Mouse (Mus musculus) lung, postnatal 10 days (tissue): ENCODE results near the gene St6galnac5.

Experiments used
- DNase-seq: peaks from one replicate; pipeline ENCODE4 v3.0.0; 2021

Gene St6galnac5

DNA sequence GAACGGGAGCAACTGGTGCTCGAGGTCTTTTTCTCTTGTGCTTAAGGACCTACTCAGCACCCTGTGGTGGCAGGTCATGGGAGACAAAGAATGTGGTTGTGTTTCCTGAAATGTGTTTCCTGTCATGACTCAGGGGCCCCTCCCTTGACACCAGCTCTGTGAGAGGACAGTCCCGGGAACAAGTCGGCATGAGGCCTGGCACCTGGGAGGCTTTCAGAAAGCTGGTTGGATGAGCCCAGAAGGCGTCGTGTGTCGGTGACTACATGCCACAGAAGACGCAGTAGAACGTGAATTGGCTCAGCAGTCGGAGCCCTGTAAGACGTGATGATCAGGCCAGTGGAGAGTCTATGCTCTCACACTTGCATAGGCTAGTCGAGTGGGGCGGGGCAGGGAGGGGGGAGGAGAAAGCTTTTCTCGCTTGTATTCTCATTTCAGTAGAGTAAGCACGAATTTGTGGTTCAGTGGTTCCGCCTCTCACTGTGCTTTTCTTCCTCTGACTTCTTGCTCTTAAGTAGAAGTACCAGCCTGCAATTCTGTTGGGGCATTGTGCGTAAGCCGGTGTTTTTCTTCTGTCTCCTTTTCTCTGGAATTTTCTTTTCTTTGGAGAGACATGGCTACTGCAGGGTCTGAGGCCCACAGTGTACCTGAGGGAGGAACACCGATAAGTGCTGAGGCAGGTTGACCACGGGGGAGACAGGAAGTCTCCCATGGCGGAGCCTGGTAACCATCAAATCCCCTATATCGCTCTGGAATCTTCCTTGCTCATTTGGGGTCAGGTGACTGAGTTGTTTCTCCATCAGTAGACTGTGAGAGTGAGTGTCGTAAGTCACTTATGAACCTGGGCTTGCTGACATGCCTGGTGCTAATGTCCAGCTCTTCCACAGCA is 69.6 kb downstream of the St6galnac5 start:
- no peak for DNase-seq

DNA sequence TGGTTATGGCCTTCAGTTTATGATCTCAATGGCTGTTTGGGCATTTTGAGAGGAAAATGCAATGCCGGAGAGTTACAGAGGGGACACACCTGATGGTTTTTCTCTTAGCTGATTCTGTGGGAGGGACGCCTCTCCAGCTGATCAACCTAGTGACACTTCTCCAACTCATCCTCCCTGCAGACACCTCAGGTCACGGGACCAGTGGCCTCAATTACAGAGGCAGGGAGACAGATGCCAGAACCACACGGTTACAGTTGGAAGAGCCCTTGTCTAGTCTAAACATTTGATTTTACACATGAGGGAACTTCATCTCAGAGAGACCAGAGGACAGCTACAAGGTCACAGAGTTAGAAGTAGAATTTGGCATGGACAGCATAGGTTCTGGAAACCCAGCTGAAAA is 70.5 kb downstream of the St6galnac5 start:
- DNase-seq: no peak

DNA sequence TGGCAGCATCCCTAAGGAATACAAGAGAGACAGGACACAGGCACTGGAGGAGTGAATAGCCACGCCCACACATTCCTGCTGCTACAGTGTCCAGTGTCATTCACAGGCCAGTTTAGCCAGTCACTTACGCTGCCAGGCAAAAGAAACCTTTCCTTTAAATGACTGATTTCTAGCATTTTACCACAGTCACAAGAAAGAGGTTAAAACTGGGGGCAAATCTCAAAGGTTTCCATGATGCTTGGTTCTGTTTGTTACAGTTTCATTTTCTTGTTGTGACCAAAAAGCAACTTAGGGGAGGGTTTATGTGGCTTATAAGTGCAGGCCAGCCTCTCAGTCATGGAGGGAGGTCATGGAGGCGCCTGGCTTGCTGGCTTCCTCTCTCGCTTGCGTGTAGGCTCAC is 74.4 kb downstream of the St6galnac5 start:
- DNase-seq: no peak

DNA sequence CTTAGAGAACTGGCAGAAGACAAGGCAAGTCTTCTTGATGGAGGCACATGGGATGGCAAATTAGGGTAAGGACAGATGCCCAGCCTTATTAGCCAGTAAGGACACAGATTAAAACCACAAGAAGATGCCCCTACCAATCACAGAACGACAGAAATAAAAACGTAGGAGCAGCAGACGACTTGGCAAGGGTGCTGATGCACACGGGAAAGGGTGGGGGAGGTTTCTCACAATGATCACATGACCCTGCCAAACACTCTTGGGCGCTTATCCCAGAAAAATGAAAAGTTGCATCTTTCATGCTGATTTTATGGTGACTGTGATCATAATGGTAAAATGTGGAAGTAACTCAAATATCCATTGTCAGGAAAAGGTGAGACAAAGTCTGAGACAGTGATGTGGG is 75.0 kb downstream of the St6galnac5 start:
- no peak for DNase-seq

DNA sequence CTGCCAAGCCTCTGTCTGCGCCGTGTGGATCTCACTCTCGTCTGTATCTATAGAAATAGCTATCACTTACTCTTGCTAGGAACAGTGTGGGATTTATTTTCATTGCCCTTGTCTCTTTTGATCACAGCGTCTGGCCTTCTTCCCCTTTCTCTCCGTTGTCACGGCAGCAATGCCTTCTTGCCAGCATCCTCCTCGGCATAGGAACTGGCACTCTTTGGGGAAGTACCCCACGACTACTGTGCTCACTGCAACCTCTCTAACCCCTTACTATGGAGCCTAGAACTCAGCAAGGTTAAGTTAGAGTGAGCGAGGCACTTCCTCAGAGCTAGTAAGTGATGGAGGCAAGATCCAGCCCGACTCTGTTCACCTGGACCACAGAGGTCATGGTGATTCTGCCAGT is 76.2 kb downstream of the St6galnac5 start:
- DNase-seq: no peak

DNA sequence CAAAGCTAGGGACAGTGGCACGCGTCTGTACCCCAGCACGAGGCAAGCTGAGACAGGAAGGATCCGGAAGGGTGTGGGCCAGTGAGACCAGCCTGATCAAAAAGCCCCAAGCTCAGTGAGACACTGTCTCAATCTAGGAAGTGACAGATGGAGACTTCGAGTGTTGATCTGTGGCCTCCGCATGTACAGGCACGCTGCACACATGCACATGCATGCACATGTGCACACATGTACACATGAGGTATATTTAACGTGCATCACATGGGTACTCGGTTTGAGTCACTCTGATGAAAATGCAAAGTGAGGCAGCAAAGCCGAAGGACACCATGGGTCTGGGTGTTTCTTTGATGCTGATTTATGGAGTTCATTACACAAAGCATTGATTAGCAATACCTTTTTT is 77.0 kb downstream of the St6galnac5 start:
- no peak for DNase-seq

DNA sequence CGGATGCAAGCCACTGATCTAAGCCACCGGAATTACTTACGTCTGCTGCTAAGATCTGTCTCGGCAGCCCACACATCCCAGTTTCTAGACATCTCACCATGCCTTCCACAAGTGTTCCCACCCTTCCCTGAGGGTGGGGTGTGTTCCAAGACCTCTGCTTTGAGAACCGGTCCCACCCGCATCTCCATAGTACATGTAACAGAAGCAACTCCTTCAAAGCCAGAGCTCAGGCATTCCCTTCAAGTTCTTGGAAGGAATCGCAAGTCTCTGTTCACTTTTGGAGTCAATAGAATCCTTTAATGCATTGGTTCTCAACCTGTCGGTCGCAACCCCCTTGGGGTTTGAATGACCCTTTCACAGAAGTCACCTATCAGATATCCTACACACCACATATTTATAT is 83.1 kb downstream of the St6galnac5 start:
- DNase-seq: no peak

DNA sequence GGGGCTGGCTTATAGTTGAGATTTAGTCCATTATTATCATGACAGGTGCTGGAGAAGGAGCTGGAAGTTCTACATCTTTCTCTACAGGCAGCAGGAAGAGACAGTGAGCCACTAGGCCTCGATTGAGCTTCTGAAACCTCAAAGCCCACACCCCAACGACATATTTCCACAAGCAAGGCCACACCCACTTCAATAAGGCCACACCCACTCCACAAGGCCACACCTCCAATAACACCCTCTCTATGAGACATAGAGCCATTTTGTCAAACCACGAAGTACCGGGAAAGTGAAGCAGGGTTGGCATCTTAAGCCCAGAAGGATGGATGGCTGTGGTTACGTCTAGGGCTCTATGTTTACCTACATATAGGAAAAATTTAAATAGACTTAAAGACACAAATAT is 84.8 kb downstream of the St6galnac5 start:
- DNase-seq: no peak

DNA sequence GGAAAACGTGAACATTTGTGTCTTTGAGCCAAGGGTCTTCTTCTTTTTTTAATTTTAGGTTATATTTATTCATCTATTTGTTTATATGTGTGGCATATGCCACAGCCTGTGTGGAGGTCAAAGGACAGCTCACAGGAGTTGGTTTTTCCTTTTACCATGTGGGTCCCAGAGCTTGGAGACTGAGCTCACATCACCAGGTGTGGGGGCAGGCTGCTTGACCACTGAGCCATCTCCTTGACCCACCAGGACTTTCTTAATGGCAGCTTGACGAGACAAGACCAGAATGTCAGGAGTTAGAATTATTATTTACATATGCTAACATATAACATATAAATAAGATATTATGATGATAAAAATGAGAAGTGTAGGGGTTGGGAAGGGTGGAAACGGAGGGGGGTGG is 85.9 kb downstream of the St6galnac5 start:
- no peak for DNase-seq

DNA sequence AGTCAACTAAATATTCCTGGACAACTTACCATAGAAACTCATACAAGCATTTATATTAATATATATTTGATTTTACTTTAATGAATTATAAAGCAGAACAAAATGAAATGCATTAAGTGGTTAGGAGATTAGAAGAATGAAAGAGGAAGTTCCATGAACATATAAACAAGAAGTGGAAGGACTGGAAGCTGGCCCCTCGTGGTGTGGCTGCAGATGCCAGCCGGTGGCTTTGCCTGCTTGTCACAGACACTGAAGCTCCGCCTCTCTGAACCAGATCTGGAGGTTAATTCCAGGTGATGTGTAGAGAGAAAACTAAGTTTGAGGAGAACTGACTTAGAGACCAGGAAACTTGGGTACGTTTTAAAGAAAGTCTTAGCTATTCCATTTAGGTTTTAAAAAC is 87.1 kb downstream of the St6galnac5 start:
- DNase-seq: no peak

DNA sequence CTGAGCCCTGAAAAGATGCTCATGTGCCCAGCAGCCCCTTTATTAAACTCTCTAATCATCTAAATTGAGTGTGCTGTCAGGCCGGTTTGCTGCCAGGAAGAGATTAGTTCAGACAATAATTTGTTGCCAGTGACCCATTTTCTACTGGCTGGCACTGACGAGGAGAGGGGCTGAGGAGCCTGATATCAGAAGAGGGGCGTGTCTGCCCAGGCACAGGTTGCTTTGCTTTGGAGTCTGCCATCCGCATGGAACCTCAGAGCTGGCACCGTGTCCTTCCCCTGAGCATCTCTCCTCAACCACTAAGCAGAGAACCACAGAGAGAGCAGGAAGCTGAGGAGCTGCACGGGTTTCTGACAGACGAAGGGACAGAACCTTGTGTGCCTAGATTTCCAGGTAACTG is 93.9 kb downstream of the St6galnac5 start:
- DNase-seq: no peak

DNA sequence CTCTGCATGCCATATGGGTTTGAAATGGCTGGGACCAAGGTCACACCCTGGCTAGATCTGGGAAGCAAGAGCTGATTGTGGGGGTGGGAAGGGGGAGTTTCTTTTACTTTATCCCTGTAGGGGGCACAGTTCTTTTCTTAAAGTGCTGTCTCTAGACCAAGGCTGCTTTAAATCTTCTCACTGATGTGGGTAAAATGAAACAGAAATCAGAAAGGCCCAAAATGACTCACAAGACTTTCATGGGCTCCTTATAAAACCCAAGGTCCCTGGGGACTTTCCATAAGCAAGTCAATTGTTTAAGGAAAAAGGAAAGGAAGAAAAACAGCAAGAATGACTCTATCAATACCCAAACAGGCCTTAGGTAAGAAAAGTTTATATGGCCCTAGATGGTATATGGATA is 95.3 kb downstream of the St6galnac5 start:
- DNase-seq: no peak

DNA sequence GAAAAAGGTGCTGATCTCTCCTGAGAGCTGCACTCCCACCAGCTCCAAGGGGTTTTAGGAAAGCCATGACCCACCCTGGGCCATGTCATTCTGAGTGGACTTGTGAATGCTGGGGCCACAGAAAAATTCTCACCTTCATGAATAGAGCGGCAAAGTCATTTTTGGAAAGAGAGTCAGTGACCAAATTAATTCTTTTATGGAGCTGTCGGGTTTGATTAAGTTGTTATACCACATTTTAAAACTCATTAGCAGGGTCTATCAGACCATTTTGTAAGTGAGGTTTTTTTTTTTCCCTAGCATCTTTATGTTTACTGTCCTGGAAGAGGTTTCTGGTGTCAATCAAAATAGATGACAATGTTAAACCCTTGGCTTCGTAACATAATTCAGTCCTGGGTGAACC is 98.5 kb downstream of the St6galnac5 start:
- DNase-seq: no peak

DNA sequence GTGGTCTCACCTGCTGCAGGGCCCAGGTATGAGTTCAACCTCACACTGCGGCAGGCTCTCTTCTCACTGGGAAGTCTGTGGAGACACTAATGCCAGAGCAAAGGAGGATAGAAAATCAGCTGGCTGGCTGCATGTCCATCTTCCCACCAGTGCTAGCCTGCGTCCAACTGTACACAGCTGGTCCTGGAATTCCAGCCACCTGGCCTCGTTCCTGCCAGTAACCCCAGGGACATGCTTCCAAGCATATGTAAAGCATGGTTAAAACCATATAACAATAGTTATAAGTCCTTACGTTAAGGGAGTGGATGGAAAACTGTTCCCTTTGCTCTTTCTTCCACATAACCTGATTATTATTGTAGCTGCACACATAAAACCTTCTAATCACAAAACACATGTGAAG is 100.3 kb downstream of the St6galnac5 start:
- no peak for DNase-seq

DNA sequence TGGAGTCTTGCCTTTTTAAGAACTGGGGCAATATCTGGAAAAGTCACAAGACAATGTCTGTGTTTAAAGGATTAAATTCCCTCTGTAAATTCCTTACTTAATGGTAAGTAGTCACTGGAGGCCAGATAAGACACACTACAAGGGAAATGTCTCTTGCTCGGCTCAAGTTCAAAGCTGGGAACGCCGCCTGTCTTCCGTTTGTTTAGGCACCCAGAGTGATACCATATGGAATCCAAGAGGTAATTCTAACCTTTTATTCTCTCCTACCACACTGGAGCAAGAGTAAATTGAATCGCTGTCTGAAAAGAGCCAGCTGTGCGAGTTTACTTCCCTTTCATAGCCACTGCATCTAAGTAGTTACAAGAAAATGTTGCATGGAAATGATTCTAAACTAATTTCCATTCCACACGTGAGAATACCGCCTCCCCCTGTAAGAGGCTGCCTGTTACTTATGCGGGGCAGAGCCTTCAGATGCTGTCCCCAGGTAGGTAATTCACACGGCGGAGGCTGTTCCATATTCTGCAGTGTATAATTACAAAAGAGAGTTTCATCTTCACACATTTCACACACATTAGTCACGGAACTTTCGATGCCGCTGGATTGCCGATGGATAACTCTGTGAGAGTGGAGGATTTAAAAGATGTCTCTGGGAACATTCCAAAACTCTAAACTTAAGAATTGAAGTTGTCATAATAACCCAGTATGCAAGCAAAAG is 101.8 kb downstream of the St6galnac5 start:
- DNase-seq: no peak

DNA sequence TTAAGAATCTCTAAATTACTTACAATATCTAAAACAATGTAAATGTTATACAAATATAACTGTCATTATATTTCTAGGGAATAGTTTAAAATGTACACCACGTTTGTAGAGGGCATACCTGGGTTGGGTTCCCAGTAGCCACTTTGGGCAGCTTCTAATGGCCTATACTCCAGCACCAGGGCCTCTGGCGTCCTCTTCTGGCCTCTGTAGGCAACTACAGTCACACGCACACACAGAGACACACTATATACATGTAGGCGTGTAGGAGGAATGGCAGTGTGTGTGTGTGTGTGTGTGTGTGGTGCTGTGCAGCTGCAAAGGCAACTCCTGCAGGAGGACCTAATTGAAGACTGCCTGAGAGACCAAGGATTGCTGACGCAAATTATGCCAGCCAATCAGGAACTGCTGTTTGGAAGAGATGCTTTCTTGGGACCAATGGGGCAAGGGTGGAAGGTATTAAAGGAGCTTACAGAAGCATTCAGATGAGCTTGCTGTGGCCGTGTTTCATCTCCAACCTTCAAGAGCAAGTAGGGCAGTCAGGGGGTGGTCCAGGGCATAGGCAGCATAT is 106.2 kb downstream of the St6galnac5 start:
- DNase-seq: no peak

DNA sequence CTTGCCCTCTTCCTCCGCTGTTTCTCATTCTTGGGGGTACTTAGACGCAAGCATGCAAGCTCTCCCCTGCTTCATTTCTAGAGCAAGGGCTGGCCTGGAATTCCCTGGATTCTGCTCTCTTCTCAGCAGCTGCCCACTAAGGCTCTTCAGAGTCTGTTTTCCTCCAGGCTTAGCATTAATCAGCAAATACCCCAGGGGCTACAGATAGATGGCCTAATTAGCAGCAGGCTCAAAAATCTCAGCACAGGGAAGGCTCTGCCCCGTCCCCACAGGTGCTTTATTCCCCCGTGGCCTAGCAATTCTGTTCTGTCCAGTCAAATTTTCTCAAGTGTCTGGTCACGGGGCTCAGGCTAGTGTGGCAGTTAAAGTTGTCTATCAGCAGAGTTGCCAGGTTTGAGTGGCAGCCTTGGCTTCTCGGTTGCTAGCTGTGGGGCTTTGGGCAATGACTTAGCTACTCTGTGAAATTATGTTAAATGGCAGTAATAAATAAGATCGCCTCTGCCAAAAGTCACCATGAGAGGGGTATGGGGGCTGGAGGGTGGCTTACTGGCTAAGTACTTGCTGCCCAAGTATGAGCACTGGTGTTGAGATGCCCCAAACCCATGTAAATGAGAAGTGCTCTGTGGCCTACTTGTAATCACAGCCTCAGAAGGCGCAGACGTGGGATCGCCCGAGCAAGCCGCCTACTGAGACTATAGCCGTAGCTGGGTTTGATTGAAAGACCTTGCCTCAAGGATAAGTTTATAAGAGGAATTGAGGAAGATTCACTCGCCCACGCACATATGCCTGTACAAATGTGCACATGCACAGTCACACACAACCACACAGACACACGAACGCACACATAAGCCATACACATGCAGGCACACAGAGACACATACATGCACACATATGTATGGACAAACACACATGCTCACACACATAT is 107.4 kb downstream of the St6galnac5 start:
- no peak for DNase-seq

DNA sequence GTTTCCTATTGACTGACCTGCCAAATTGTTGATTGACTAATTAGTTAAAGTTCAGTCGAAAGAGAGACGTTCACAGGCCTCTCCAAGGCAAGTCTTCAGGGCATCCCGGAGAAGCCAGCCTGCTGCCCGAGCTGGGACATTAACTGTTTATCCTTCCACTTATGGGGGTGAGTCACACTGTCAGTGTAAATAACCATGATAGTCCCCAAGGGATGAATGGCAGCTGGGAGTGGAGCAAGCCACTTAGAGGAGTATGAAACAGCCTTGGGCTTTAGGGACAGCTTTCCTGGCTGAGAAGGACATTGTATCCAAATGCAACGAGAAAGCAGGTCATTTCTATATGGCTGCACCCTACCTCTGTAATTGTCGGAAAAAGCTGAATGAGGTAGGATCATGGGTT is 109.5 kb downstream of the St6galnac5 start:
- DNase-seq: no peak

DNA sequence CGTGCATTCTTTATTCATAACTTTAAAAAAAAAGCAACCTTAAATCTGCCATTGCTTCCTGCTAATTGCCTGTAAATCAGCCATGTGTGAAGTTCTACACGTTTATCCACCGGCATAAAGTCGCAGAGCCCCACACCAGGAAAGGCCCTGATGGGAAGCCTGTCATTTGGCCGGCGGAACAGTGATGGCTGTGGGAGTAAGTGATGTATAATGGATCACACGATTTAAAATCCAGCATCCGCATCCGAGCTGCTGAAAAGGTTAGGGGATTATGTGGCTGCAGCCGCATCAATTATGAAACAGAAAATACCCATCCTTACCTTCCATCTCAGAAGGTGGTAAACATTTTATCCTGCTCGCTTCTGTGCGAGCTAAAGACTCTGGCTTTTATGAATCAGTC is 110.0 kb downstream of the St6galnac5 start:
- DNase-seq: no peak

DNA sequence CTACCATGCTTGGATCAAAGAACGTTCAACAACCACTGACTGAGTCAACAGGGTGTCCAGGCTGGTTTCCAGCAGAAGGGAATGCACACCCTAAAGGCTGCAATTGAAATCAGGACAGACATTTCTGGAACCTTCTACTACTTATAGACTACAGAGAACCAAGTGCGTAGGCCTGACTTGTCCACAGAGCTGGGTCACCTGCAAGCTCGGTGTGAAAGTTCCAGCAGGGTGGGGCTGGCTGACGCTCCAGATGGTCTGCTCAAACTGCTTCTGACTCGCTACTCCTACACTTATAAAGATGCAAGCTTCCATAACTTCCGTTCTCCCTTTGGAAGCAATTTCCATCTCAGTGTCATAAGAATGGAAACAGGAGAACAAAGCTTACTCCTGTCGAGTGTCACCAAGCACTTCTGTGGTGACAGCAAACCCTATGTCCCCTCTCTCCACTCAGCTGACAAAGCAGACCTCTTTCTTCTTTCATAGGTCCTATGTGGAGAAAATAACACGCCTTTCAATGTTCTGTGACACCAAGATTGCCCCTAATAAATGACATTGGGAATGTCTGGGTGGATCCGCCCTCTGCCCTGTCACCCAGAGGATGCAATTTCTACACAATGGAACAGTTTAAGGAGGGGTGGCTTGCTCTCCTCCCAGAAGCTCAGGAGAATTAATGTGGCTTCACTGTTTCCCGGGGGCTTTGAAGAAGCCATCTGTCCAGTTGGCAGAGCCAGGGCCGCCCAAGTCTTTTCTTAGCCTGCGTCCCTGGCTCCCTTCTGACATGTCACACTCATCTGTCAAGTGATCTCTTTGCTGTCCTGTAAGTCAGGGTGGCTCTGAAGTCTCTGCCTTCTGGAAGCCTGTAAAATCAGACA is 114.2 kb downstream of the St6galnac5 start:
- no peak for DNase-seq

DNA sequence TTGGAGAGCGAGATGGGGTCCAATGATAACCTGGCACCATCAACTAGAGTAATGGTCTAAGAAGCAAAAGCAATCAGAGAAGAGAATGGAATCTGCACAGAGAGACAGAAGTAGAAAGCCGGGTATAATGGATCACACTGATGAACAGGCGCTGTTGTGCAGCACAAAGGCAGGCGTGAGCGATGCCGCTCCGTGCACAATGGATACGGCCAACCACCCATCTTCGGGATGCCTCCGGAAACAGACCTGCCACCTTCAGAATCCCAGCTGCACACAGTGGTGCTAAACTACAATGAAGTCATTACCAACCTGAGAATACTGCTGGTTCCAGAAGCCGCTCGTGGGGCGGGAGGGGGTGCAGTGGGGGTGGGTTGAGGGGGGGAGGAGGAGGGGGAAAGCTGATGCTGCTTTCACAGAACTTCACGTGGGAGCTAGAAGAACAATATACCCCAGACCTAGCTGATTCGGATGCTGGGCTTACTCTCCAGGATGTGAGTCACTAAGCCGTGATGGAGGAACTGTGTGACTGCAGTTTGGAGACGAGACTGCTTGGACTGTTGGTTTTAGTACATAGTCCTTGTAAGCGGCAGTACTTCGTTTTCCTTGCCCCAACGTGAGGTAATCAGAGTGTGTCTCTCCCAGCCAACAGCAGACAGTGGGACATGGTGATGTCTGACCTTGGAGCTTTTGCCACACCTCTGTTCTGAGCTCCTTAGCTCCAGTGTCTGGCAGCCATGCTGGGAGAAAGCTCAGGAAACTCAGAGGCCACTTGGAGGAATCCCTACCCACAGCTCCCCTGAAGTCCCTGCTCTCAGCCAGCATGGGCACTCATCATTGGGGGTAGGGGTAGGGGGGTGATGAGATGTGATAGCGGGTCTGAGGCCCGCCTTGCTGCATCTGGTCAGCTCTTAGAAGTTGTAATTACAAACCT is 115.7 kb downstream of the St6galnac5 start:
- DNase-seq: no peak
